Mouse (Mus musculus) left cerebral cortex, adult 8-10 months (tissue): Measurements from ENCODE around the gene Gm21800. TPM values are rescaled to one million over a fixed set of nuclear protein-coding genes. Genes with fewer than 3 reads are reported as not detected.
"Not testable (repeated sequence)": the region's sequence is repeated elsewhere in the genome, so short reads cannot be mapped to it uniquely, and the experiment has no call there.

Experiments
- DNase-seq, 2 experiments: peaks; one replicate each; pipeline ENCODE4 v3.0.0; 2022; ENCODE audit warnings: low spot score in 2 of 2
- total RNA-seq, 4 experiments: library from RNA; stranded (reverse); gene quantifications; 2 replicates each; pipeline ENCODE4 v1.2.4; 2022

Gm21800 gene
- total RNA-seq, result not detected

GRCm38 (mm10) chrY:41406198-41406597 is at the start of gene Gm21800:
Gm21800 (plus strand) TSS chrY:41406498.
- DNase-seq, result not testable (repeated sequence)
